Mouse (Mus musculus) adrenal gland, postnatal 10 days (tissue): ENCODE results near the gene Sema4c. TPM values are rescaled to one million over a fixed set of nuclear protein-coding genes. Genes with fewer than 3 reads are reported as not detected.

Source experiments
- DNase-seq: peaks from one replicate; pipeline ENCODE4 v3.0.0; 2021; ENCODE audit warnings: mixed read lengths
- total RNA-seq, 2 experiments: library from RNA; stranded (reverse); gene quantifications; 2 replicates each; pipeline ENCODE4 v1.2.3; 2021

The Sema4c gene
- total RNA-seq, 2 experiments from 2014 or later, result 27.3 to 28.9 TPM

DNA sequence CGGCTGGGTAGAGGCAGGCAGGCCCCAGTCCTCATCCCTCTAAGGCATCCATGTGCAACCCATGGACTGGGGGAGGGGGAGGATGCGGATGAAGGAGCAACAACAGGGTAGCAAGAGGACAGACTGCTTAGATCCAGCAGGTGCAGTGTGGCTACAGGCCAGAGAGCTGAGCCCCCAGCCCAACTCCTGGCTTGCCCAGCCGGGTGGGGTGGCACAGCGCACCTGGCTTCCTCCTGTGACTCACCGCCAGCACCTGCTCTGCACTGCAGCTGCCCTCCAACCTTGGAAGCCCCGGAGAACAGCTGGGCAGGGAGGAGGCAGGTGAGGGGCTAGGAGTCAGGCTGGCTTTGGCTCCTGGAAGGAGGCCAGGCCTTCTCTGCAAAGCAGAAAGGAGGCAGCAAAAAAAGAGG lies 21.8 kb upstream of the Sema4c start:
- no peak for DNase-seq

DNA sequence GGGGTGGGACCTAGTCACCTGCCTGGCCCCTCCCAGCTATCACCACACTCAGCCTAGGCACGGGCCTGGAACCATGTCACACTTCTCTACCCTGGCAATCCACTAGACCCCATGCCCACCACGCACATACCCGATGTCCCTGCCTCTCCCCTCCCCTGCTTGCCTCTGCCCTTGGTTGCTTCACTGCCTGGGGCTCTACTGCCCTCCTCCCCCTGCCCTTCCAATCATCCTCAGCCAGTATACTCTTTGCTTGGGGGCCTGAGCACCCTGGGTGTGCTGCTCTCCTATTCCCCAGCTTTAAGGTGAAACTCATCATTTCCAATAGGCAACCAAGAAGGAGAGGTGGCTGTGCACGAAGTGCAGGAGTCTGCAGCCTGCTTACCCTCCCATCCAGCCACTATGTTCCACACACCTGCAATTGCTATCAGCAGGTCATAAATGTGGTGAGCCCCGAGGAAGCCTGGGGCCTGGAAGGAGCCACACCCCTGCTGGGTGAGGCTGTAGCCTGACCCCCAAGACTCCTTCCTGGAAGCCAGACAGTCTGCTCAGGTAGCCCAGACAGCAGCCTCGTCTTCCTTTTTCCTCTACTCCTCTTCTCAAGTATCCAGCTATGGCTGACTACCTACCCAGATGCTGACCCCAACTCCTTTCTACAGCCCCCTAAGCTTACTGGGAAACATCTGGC lies 19.0 kb upstream of the Sema4c start:
- DNase-seq, result no peak

GRCm38 (mm10) chr1:36575347-36575746 lies 17.2 kb upstream of the Sema4c start:
- DNase-seq, result no peak

DNA sequence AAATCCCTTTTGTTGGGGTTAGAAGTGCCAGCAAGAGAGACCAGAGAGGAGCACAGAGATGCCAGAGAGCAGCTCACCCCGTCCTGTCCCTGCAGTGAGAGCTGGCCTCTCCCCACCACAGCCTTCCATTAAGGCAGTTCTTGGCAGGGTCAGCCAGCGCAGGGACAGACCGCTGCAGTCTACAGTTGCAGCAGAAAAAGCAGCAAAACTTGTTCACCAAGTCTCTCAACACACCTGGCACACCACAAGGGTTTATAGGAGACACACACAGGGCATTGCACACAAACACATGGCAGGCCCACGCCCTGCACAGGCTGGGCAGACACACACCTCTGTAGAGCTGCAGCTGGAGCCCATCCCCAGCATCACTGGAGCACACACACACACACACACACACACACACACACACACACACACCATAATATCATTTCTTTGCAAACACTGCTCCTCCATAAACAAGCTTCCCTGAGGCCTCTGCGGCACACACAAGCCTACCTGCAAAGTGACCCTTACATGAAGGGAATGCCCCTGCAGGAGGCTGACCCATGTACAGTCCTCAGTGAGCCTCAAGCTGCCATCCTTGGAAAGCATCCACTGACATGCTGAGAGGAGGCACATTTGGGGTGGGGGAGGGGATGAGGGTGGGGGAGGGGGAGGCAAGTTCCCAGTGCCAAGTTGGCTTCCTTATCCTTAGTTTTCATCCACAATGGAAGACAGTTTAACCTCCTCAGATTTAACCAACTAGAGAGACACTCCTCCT lies 16.2 kb upstream of the Sema4c start:
- DNase-seq, result no peak

DNA sequence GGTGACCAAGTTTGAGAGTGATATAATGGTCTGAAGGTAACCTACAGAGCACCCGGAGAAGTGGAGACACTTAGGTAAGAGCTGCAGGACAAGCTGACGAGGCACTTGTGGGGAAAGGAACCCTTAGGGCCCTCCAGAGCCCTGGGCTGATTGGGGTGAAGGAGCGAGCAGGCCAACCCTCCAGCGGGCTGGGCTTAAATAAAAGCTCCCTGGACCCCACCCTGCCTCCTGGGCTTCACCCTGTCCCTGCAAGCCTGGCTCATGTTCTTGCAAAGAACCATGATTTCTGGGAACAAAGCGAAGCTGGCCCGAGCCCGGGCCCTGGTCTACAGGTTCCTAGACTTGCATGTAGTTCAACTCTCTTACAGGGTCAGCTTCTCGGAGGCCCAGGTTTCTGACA lies 15.4 kb upstream of the Sema4c start:
- DNase-seq, result no peak

DNA sequence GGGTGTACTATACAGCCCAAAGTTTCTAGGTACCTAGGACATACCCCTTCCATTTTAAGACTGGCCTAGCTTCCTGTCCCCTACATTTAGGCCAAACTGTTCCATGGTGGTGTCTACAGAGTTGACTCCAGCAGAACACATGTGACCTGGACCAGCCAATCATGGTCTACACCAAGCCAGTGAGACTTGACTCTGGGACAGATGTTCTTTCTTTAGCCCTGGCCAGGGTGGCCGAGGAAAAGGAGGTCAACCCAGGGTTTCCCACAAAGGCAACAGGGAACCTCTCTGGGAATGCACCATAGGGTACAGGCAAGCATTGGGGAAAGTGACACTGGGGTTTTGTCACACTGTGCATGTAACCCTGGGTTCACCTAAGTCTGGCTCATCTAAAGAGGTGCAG lies 14.6 kb upstream of the Sema4c start:
- no peak for DNase-seq

GRCm38 (mm10) chr1:36572140-36572700 lies 14.1 kb upstream of the Sema4c start:
- no peak for DNase-seq

DNA sequence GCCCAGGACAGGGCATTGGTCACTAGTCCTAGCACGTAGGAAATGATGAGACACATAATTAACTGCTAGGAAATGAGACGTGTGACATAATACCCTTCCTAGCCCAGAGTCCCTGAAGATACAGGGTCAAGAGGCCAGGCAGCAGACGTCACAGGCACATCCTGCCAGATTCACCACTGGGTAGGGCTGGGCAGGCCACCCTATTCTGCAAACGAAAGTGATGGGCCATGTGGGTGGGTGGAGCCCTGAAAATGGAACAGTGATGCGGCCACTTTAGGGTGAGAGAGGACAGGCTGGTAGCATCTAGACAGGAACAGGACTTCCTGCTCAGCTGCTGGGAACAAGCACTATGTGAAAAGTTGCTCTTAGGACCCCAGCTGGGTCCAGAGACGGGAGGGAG lies 13.5 kb upstream of the Sema4c start:
- peak; percentile 77 for DNase-seq

DNA sequence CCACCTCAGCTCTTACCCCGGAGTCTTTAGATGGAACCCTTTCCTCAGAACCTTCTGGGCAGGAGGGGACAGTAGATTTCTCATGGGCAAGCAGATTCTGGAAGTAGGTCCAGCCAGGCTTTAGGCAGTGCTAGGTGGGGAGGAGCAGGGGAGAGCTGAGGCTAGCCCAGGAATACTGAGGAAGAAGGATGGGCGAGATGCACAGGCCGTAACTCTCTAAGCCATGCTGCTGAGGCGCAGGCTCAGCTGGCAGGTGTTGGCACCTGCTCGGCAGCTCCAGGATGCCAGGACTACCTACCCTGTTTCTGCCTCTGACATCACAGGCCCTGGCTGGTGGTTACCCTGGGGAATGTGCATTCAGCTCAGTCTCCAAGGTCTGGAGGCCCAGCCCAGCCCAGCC lies 12.2 kb upstream of the Sema4c start:
- DNase-seq, result no peak

DNA sequence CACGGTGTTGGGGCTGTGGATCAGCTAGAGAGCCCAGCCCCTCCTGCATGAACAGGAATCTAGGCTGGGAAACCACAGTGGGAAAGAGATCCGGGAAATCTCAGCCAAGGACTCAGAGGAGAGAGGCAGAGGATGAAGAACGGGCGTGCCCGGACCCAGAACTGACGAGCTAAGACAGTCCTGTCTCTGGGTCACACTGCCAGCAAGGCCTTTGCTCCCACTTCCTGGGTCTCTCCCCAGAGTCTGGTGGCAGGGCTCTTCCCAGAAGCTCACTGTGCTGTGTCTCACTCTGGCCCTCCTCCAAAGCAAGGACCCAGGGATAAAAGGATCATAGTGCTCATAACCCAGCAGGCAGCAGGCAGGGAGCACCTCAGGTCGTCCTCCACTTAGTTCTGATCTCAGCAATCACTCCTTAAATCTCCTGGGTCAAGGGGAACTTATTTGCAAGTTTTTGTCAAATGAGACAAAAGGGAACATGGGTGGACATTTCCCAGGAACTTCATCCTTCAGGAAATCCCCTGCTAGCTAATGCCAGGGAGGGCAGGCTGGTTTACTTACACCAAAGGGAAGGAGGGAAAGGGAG lies 11.6 kb upstream of the Sema4c start:
- DNase-seq, result no peak

- no peak for DNase-seq
Observed at GRCm38 (mm10) chr1:36568776-36569175, 10.6 kb upstream of the Sema4c start.

DNA sequence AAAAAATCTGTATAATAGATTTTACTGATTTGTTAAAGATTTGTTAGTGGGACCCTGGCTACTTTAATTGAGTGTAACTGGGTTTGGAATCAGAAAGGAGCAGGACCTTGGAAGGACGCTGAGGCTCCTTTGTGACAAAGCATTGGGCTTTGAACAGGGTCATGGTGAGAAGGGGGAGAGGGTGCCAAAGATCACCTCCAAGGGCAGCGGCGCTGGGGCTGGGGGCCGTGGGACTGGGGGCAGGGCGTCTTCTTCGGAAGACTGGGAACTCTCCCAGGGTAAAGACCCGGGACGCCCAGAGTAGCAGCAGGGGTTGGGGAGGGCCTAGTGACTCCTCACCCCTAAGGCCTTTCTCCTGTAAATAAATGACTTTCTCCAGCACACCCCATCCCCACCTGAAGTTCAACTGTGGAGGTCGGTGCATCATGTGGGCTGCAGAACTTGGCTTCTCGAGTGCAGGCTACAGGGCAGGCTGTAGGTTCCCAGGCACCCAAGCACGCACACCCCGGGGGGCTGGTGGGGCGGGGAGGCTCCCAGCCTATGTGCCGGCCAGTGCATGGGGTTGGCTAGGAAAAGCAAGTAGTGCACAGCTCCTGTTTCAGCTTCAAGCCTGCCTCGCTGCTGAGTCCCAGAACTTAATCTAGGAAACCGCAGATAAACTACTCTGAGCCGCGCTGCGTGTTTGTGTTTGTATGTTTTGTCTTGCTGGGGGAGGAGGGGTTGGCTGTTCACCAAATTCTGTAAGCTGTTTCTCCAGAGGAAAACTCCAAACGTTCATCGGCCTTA lies 9.9 kb upstream of the Sema4c start:
- DNase-seq, result no peak

GRCm38 (mm10) chr1:36566425-36566824 lies 8.3 kb upstream of the Sema4c start:
- no peak for DNase-seq

GRCm38 (mm10) chr1:36564101-36564500 lies 6.0 kb upstream of the Sema4c start:
- DNase-seq, result peak; percentile 22

- no peak for DNase-seq
Observed at GRCm38 (mm10) chr1:36563632-36564031, 5.5 kb upstream of the Sema4c start.

DNA sequence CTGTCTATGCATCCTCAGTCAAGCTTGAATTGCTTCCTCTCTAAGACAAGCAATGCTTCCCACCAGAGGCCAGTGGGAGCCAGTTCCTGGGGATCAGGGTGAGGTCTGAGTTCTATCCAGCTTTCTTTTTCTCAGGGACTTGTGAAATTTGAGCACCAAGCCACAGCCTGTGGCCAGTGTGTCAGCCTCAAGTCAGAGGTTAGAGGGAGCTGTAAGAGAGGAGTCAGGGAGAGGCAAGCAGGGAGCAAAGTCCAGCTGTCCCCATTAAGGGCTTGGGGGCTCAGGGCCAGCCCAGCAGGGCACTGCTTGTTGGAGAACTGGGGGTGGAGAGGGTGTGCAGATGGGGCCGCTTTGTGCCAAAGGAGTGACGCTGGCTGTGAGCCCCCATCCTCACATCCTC lies 5.0 kb upstream of the Sema4c start:
- DNase-seq, result peak; percentile 7

DNA sequence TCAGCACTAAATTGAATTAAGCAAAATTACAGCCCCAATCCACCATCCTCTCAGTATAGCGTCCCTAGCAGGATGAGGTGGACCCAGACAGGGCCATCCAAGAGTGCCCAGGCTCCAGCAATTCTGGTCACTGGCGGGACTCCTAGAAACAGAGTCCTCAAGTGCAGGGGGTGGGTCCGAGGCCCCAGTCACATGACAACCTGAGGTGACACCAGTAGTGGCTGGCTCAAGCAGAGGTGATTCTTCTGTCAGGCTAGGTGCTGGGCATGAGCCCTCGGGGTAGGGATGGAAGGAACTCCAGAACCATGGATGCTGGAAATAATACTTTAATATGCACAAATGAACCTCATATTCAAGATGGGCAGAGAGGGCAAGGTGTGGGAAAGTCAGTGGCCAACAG lies 4.2 kb upstream of the Sema4c start:
- no peak for DNase-seq

- DNase-seq, result peak; percentile 62
Observed at GRCm38 (mm10) chr1:36560903-36561302, 2.8 kb upstream of the Sema4c start.

DNA sequence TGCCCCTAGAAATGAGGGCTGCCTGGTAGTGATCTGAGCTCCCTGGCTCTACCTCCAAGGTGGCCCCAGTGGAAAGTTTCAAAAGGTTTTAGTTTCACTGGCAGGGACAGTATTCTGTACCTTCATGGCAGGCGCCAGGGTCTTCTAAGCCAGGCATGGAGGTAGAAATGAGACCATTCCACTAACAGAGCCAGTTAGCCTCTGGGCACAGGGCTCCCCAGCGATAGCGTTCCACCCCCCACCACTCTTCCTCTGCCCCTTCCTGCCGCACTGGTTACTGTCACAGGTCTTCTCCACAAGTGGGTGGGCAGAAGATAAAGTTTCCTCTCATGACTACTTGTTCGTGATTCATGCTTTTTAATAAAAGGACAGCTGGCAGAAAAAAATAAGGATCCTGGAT lies 1.7 kb upstream of the Sema4c start:
- no peak for DNase-seq

- no peak for DNase-seq
Observed at GRCm38 (mm10) chr1:36559256-36559655, 1.1 kb upstream of the Sema4c start.

DNA sequence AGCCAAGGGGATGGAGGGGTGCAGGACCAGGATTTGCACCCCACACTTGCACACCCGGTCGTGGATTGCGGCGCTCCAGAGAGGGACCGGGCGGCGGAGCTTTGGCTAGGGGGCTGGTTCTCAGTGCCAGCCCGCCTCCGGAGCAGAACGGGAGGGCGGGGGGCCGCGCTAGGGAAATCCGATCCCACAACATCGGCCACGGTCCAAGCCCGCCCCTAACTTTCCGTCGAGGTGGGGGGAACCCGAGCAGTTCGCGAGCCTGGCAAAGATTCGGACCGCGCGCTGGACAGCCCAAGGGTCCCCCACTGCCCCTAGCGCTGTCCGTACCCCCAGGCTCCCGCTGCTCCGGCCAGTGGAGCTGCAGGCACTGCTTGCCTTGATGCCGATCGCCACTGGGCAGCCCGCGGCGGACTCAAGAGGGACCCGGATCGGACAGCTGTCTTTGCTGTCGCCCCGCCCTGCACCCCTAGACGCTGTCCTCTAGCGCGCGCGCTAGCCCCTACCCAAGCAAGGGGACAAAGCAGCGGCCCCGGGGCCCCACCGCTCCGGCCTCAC lies 615 bp downstream of the Sema4c start:
- DNase-seq, result peak; percentile 88
